Mouse (Mus musculus): ENCODE measurements at regions not wholly inside any gene's neighbourhood (a gene's known extent, or its start where the extent isn't known, plus 50 kb on each side); places are given as distances from the start of the nearest gene placed in this dataset.

- Histone ChIP-seq H3K36me3 (ENCODE audit: control insufficient read depth, insufficient read depth, low read length, poor library complexity, severe bottlenecking) (no peaks in the 10 kb centered on the region), H3K9ac (ENCODE audit: low read depth, poor library complexity, severe bottlenecking) (no peak overlapping the region), H3K27me3 (ENCODE audit: control insufficient read depth, insufficient read depth, low read length, poor library complexity, severe bottlenecking) (no peaks in the 10 kb centered on the region), H3K27ac (ENCODE audit: insufficient read depth, low read length) (no peak overlapping the region), H3K4me3 (ENCODE audit: low read depth, low read length) (no peak overlapping the region), H3K9me3 (replicated peaks; ENCODE audit: control insufficient read depth, insufficient read depth, low read length, poor library complexity, severe bottlenecking) (no peaks in the 10 kb centered on the region), H3K4me1 (ENCODE audit: control insufficient read depth, insufficient read depth, low read length) (peaks cover 3% of the 10 kb centered on the region)
- TF ChIP-seq EP300 (IDR thresholded peaks at IDR 0.05; ENCODE audit: insufficient read depth, low read depth, low read length): no peak
- no peak for TF ChIP-seq CTCF (IDR thresholded peaks at IDR 0.05; ENCODE audit: low read depth, low read length)
- no peak for TF ChIP-seq POLR2A (IDR thresholded peaks at IDR 0.05; ENCODE audit: insufficient read depth, low read length)
Measured at GRCm38 (mm10) chr8:26273792-26274191, 154.5 kb downstream of the Gm45692 start.

GRCm38 (mm10) chr8:26274481-26274880, 155.1 kb downstream of the Gm45692 start:
- no peak overlapping the region for H3K4me3 ChIP-seq (ENCODE audit: low read depth, low read length)
- TF ChIP-seq POLR2A (IDR thresholded peaks at IDR 0.05; ENCODE audit: insufficient read depth, low read length) (no peak), CTCF (IDR thresholded peaks at IDR 0.05; ENCODE audit: low read depth, low read length) (no peak), EP300 (IDR thresholded peaks at IDR 0.05; ENCODE audit: insufficient read depth, low read depth, low read length) (no peak)
- H3K4me1 ChIP-seq (ENCODE audit: control insufficient read depth, insufficient read depth, low read length): peaks cover 3% of the 10 kb centered on the region
- H3K9ac ChIP-seq (ENCODE audit: low read depth, poor library complexity, severe bottlenecking): no peak overlapping the region
- no peak overlapping the region for H3K27ac ChIP-seq (ENCODE audit: insufficient read depth, low read length)
- H3K36me3 ChIP-seq (ENCODE audit: control insufficient read depth, insufficient read depth, low read length, poor library complexity, severe bottlenecking): no peaks in the 10 kb centered on the region
- no peaks in the 10 kb centered on the region for H3K9me3 ChIP-seq (replicated peaks; ENCODE audit: control insufficient read depth, insufficient read depth, low read length, poor library complexity, severe bottlenecking)
- no peaks in the 10 kb centered on the region for H3K27me3 ChIP-seq (ENCODE audit: control insufficient read depth, insufficient read depth, low read length, poor library complexity, severe bottlenecking)

- Histone ChIP-seq H3K27ac (ENCODE audit: insufficient read depth, low read length) (no peak overlapping the region), H3K9me3 (replicated peaks; ENCODE audit: control insufficient read depth, insufficient read depth, low read length, poor library complexity, severe bottlenecking) (peaks cover 7% of the 10 kb centered on the region), H3K27me3 (ENCODE audit: control insufficient read depth, insufficient read depth, low read length, poor library complexity, severe bottlenecking) (no peaks in the 10 kb centered on the region; the same call in 1 of the 2 replicates), H3K36me3 (ENCODE audit: control insufficient read depth, insufficient read depth, low read length, poor library complexity, severe bottlenecking) (no peaks in the 10 kb centered on the region), H3K9ac (ENCODE audit: low read depth, poor library complexity, severe bottlenecking) (no peak overlapping the region), H3K4me1 (ENCODE audit: control insufficient read depth, insufficient read depth, low read length) (no peaks in the 10 kb centered on the region), H3K4me3 (ENCODE audit: low read depth, low read length) (no peak overlapping the region)
- TF ChIP-seq CTCF (IDR thresholded peaks at IDR 0.05; ENCODE audit: low read depth, low read length) (no peak), POLR2A (IDR thresholded peaks at IDR 0.05; ENCODE audit: insufficient read depth, low read length) (no peak), EP300 (IDR thresholded peaks at IDR 0.05; ENCODE audit: insufficient read depth, low read depth, low read length) (no peak)
Measured at GRCm38 (mm10) chr8:26282156-26282935, 163.0 kb downstream of the Gm45692 start.

GRCm38 (mm10) chr8:26283957-26284356, 164.6 kb downstream of the Gm45692 start:
- Histone ChIP-seq H3K4me3 (ENCODE audit: low read depth, low read length) (no peak overlapping the region), H3K9ac (ENCODE audit: low read depth, poor library complexity, severe bottlenecking) (no peak overlapping the region), H3K27me3 (ENCODE audit: control insufficient read depth, insufficient read depth, low read length, poor library complexity, severe bottlenecking) (no peaks in the 10 kb centered on the region; the same call in 1 of the 2 replicates), H3K9me3 (replicated peaks; ENCODE audit: control insufficient read depth, insufficient read depth, low read length, poor library complexity, severe bottlenecking) (peaks cover 7% of the 10 kb centered on the region), H3K4me1 (ENCODE audit: control insufficient read depth, insufficient read depth, low read length) (no peaks in the 10 kb centered on the region), H3K36me3 (ENCODE audit: control insufficient read depth, insufficient read depth, low read length, poor library complexity, severe bottlenecking) (no peaks in the 10 kb centered on the region), H3K27ac (ENCODE audit: insufficient read depth, low read length) (no peak overlapping the region)
- TF ChIP-seq POLR2A (IDR thresholded peaks at IDR 0.05; ENCODE audit: insufficient read depth, low read length) (no peak), EP300 (IDR thresholded peaks at IDR 0.05; ENCODE audit: insufficient read depth, low read depth, low read length) (no peak), CTCF (IDR thresholded peaks at IDR 0.05; ENCODE audit: low read depth, low read length) (no peak)

- Histone ChIP-seq H3K27me3 (ENCODE audit: control insufficient read depth, insufficient read depth, low read length, poor library complexity, severe bottlenecking) (no peaks in the 10 kb centered on the region; the same call in 1 of the 2 replicates), H3K27ac (ENCODE audit: insufficient read depth, low read length) (no peak overlapping the region), H3K4me3 (ENCODE audit: low read depth, low read length) (no peak overlapping the region), H3K36me3 (ENCODE audit: control insufficient read depth, insufficient read depth, low read length, poor library complexity, severe bottlenecking) (no peaks in the 10 kb centered on the region), H3K9ac (ENCODE audit: low read depth, poor library complexity, severe bottlenecking) (no peak overlapping the region), H3K4me1 (ENCODE audit: control insufficient read depth, insufficient read depth, low read length) (no peaks in the 10 kb centered on the region), H3K9me3 (replicated peaks; ENCODE audit: control insufficient read depth, insufficient read depth, low read length, poor library complexity, severe bottlenecking) (peaks cover 7% of the 10 kb centered on the region)
- TF ChIP-seq CTCF (IDR thresholded peaks at IDR 0.05; ENCODE audit: low read depth, low read length): no peak
- TF ChIP-seq EP300 (IDR thresholded peaks at IDR 0.05; ENCODE audit: insufficient read depth, low read depth, low read length): no peak
- no peak for TF ChIP-seq POLR2A (IDR thresholded peaks at IDR 0.05; ENCODE audit: insufficient read depth, low read length)
Measured at GRCm38 (mm10) chr8:26287665-26288064, 168.3 kb downstream of the Gm45692 start.

- TF ChIP-seq POLR2A (IDR thresholded peaks at IDR 0.05; ENCODE audit: insufficient read depth, low read length) (no peak), CTCF (IDR thresholded peaks at IDR 0.05; ENCODE audit: low read depth, low read length) (no peak), EP300 (IDR thresholded peaks at IDR 0.05; ENCODE audit: insufficient read depth, low read depth, low read length) (no peak)
Measured at GRCm38 (mm10) chr8:26288163-26288562, 168.8 kb downstream of the Gm45692 start.

More at GRCm38 (mm10) chr8:26288163-26288562, 168.8 kb downstream of the Gm45692 start:
- H3K9me3 ChIP-seq (replicated peaks; ENCODE audit: control insufficient read depth, insufficient read depth, low read length, poor library complexity, severe bottlenecking): peaks cover 7% of the 10 kb centered on the region
- no peaks in the 10 kb centered on the region; the same call in 1 of the 2 replicates for H3K27me3 ChIP-seq (ENCODE audit: control insufficient read depth, insufficient read depth, low read length, poor library complexity, severe bottlenecking)
- H3K27ac ChIP-seq (ENCODE audit: insufficient read depth, low read length): no peak overlapping the region
- no peak overlapping the region for H3K9ac ChIP-seq (ENCODE audit: low read depth, poor library complexity, severe bottlenecking)
- no peak overlapping the region for H3K4me3 ChIP-seq (ENCODE audit: low read depth, low read length)
- no peaks in the 10 kb centered on the region for H3K4me1 ChIP-seq (ENCODE audit: control insufficient read depth, insufficient read depth, low read length)
- no peaks in the 10 kb centered on the region for H3K36me3 ChIP-seq (ENCODE audit: control insufficient read depth, insufficient read depth, low read length, poor library complexity, severe bottlenecking)
